Mouse (Mus musculus): Measurements from ENCODE around the gene D17Wsu92e.

- TF ChIP-seq CTCF (IDR thresholded peaks at IDR 0.05; ENCODE audit: extremely low read depth, insufficient read length, insufficient replicate concordance, low read depth, low read length) (no peak), POLR2A (IDR thresholded peaks at IDR 0.05; ENCODE audit: low read depth, low read length) (no peak)
These were observed 48.8 kb downstream of the D17Wsu92e start for GRCm38 (mm10) chr17:27771616-27772015.

Data from small intestine, adult 2 months (tissue).